Mouse (Mus musculus) limb, embryonic 11.5 days (tissue): Measurements from ENCODE around the gene Spata21. TPM values are rescaled to one million over a fixed set of nuclear protein-coding genes. Genes with fewer than 3 reads are reported as not detected.

Source experiments
- ATAC-seq: fragments of 200-750 bp; cut with Nextera tagmentation; 2 replicates; pipeline ENCODE4 v1.8.0; 2017; ENCODE audit warnings: low read depth; ENCODE audit not compliant: insufficient number of reproducible peaks, low FRiP score, low TSS enrichment
- DNase-seq: peaks from one replicate; pipeline ENCODE4 v3.0.0-alpha.2; 2015; ENCODE audit warnings: low spot score
- H3K27ac ChIP-seq: fragments of 300-500 bp; sonication (generic); replicated peaks from 2 replicates; pipeline ENCODE4 v1.5.1; 2014; ENCODE audit warnings: low read depth, mild to moderate bottlenecking, low read length
- H3K27me3 ChIP-seq: fragments of 300-500 bp; sonication (generic); 2 replicates; pipeline ENCODE4 v1.6.1; 2014; ENCODE audit warnings: mild to moderate bottlenecking, low read length, mixed read lengths; ENCODE audit not compliant: control insufficient read depth, insufficient read depth
- H3K36me3 ChIP-seq: fragments of 300-500 bp; sonication (generic); 2 replicates; pipeline ENCODE4 v1.6.1; 2014; ENCODE audit warnings: mild to moderate bottlenecking, low read length, moderate library complexity, mixed read lengths; ENCODE audit not compliant: control insufficient read depth, insufficient read depth
- H3K4me1 ChIP-seq: fragments of 300-500 bp; sonication (generic); 2 replicates; pipeline ENCODE4 v1.6.1; 2014; ENCODE audit warnings: low read length, mixed read lengths; ENCODE audit not compliant: control insufficient read depth, insufficient read depth
- H3K4me2 ChIP-seq: fragments of 300-500 bp; sonication (generic); 2 replicates; pipeline ENCODE4 v1.6.1; 2014; ENCODE audit warnings: low read depth, mild to moderate bottlenecking, moderate library complexity; ENCODE audit not compliant: severe bottlenecking
- H3K4me3 ChIP-seq: fragments of 300-500 bp; sonication (generic); 2 replicates; pipeline ENCODE4 v1.5.1; 2014; ENCODE audit warnings: low read depth, low read length
- H3K9ac ChIP-seq: fragments of 300-500 bp; sonication (generic); 2 replicates; pipeline ENCODE4 v1.6.1; 2014; ENCODE audit warnings: mild to moderate bottlenecking, low read length
- H3K9me3 ChIP-seq: fragments of 300-500 bp; sonication (generic); 2 replicates; pipeline ENCODE4 v1.6.1; 2016; ENCODE audit warnings: low read length; ENCODE audit not compliant: control insufficient read depth
- WGBS: fragments of 180-500 bp; shearing (Covaris S2); extraction: QIAGEN DNeasy Blood & Tissue Kit; methylation state at CpG from one replicate; pipeline ENCODE4 v1.1.7; 2014; 5-methylcytosine and 5-hydroxymethylcytosine counted together
- polyA plus RNA-seq: library from polyadenylated mRNA; unstranded; fragments of >200 nt; fragmentation: Nextera tagmentation; extraction: Ambion mirVana; gene quantifications from 2 replicates; pipeline ENCODE4 v1.2.1, GENCODE M21; 2014

The Spata21 gene
- polyA plus RNA-seq = 0.32 TPM in 1 of 2 replicates, not detected in the other

DNA sequence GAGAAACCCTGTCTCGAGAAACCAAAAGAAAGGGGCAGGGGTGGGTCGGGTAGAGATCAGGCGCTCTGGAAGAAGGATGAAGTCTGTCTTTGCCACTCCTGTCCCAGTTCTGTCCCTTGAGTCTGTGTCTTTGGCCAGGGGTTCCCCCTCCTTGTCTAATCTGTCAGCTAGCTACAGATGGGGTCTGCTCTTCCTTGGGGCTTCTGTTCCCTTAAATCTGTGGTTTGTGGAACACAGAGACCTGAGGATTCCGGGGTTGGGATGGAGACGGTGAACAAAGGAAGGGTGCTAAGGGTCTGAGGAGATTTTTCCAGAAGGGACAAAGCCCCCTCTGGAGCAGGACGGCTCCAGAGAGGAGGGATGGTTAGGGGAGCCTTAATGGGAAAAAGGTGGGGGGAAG, at the start of gene Spata21:
Gene Spata21, plus strand, starts transcription at position 301 of the 400 bp plus-strand sequence.
- H3K4me2 ChIP-seq = no peak within 1 kb of the TSS

DNA sequence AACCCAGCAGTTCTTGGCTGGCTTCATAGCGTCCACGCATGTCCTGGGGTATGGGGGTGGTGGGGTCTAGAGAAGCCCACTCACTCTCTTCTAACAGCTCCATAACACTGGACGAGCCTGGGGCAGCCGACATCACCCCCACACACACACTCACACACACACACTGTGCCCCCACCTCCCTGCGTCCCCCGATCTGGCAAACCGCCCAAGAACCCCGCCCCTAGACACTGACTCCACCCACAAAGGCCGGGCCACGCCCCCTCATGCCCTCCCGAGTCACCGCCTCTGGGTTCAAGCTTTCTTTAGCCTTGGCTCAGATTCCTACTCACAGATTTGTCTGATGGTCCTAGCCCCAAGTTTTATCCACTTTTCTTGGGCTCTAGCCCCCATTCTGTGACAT, 47.0 kb upstream of the Spata21 start:
- Histone ChIP-seq H3K36me3 (peaks cover 14% of the 10 kb centered on the region; the same call in 1 of the 2 replicates), H3K9ac (no peak overlapping the region), H3K4me1 (no peaks in the 10 kb centered on the region), H3K27me3 (no peaks in the 10 kb centered on the region), H3K4me2 (no peak overlapping the region), H3K27ac (no peak overlapping the region), H3K4me3 (no peak overlapping the region), H3K9me3 (no peaks in the 10 kb centered on the region)
- 50% methylated on average over 12 of the region's 12 CpGs for WGBS
- DNase-seq (no peak), ATAC-seq (no peak)

More for the DNA sequence above, at the start of gene Spata21:
- no peak within 1 kb of the TSS for H3K9ac ChIP-seq
- no peak within 1 kb of the TSS for H3K4me3 ChIP-seq
- ATAC-seq = no peak
- no peaks in the 10 kb centered on the region for H3K4me1 ChIP-seq
- H3K27me3 ChIP-seq = no peaks in the 10 kb centered on the region
- WGBS = 80% methylated on average over 6 of the region's 6 CpGs
- H3K27ac ChIP-seq = no peak within 1 kb of the TSS
- H3K36me3 ChIP-seq = no peaks in the 10 kb centered on the region
- no peak for DNase-seq
- H3K9me3 ChIP-seq = no peaks in the 10 kb centered on the region; the same call in 1 of the 2 replicates

- DNase-seq (peak; percentile 83), ATAC-seq (no peak)
- Histone ChIP-seq H3K9me3 (no peaks in the 10 kb centered on the region), H3K27me3 (no peaks in the 10 kb centered on the region), H3K4me2 (no peak overlapping the region), H3K27ac (no peak overlapping the region), H3K36me3 (peaks cover 12% of the 10 kb centered on the region; the same call in 1 of the 2 replicates), H3K4me1 (no peaks in the 10 kb centered on the region), H3K4me3 (no peak overlapping the region), H3K9ac (no peak overlapping the region)
- 25% methylated on average over 8 of the region's 8 CpGs for WGBS
Observed at GRCm38 (mm10) chr4:141044816-141045215, 43.3 kb upstream of the Spata21 start.

GRCm38 (mm10) chr4:141048810-141049475, 39.2 kb upstream of the Spata21 start:
- Histone ChIP-seq H3K36me3 (peaks cover 6% of the 10 kb centered on the region; the same call in 1 of the 2 replicates), H3K27ac (no peak overlapping the region), H3K27me3 (no peaks in the 10 kb centered on the region), H3K4me2 (no peak overlapping the region), H3K4me1 (peaks cover 8% of the 10 kb centered on the region; the same call in 1 of the 2 replicates), H3K4me3 (no peak overlapping the region), H3K9me3 (no peaks in the 10 kb centered on the region), H3K9ac (no peak overlapping the region)
- no peak for ATAC-seq
- 90% methylated on average over 17 of the region's 17 CpGs for WGBS
- DNase-seq = no peak

GRCm38 (mm10) chr4:141049476-141049835, 38.7 kb upstream of the Spata21 start:
- no peak for ATAC-seq

GRCm38 (mm10) chr4:141052442-141052841, 35.7 kb upstream of the Spata21 start:
- Histone ChIP-seq H3K9ac (no peak overlapping the region), H3K9me3 (no peaks in the 10 kb centered on the region), H3K4me1 (peaks cover 8% of the 10 kb centered on the region; the same call in 1 of the 2 replicates), H3K4me3 (no peak overlapping the region), H3K36me3 (peaks cover 3% of the 10 kb centered on the region; the same call in 1 of the 2 replicates), H3K4me2 (no peak overlapping the region), H3K27ac (no peak overlapping the region), H3K27me3 (no peaks in the 10 kb centered on the region)
- no peak for ATAC-seq
- no peak for DNase-seq
- 92% methylated on average over 12 of the region's 12 CpGs for WGBS

More at GRCm38 (mm10) chr4:141049476-141049835, 38.7 kb upstream of the Spata21 start:
- H3K4me1 ChIP-seq = peaks cover 8% of the 10 kb centered on the region; the same call in 1 of the 2 replicates
- no peaks in the 10 kb centered on the region for H3K27me3 ChIP-seq
- H3K9ac ChIP-seq = no peak overlapping the region
- H3K36me3 ChIP-seq = peaks cover 6% of the 10 kb centered on the region; the same call in 1 of the 2 replicates
- DNase-seq = peak; percentile 34
- no peak overlapping the region for H3K4me2 ChIP-seq
- no peak overlapping the region for H3K27ac ChIP-seq
- H3K4me3 ChIP-seq = no peak overlapping the region
- H3K9me3 ChIP-seq = no peaks in the 10 kb centered on the region
- WGBS = 48% methylated on average over 4 of the region's 4 CpGs

- H3K4me1 ChIP-seq = peaks cover 8% of the 10 kb centered on the region; the same call in 1 of the 2 replicates
- peaks cover 3% of the 10 kb centered on the region; the same call in 1 of the 2 replicates for H3K36me3 ChIP-seq
- no peak for ATAC-seq
- no peaks in the 10 kb centered on the region for H3K27me3 ChIP-seq
- H3K9me3 ChIP-seq = no peaks in the 10 kb centered on the region
- H3K9ac ChIP-seq = peak overlapping the region; percentile 30; the same call in 1 of the 2 replicates
- no peak for DNase-seq
- H3K27ac ChIP-seq = 0 out of 2 replicates have a peak overlapping the region, but pooled peaks have one; percentile 30
- no peak overlapping the region for H3K4me2 ChIP-seq
- WGBS = 59% methylated on average over 8 of the region's 8 CpGs
- no peak overlapping the region for H3K4me3 ChIP-seq
Observed at GRCm38 (mm10) chr4:141053138-141053537, 35.0 kb upstream of the Spata21 start.

DNA sequence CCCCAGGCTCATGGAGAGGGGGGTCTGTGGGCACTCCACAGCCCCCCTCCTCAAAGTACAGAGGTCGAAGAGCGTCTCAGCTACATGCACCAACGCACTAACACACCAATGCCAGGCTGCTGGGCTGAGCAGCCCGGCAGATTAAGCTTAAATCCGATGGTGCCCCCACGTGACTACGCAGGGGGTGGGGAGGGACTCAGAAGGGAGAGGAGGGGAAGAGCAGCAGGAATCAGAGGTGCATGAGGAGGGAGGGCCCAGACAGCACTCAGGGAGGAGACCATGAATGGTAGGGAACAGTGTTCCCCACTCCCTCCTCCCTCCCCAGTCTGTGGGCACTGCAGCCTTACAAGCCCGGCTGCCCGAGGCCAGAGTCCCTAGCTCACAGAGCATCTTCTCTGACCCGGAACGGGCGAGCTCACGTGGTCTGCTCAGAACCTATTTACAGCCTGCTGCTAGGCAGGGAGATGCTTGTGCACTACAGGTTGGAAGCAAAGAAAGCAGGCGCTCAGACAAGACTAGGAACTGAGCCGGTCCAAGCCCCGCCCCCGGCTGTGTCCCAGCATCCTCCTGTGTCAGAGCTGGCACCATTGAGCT, 34.5 kb upstream of the Spata21 start:
- ATAC-seq (no peak), DNase-seq (no peak)
- H3K4me3 ChIP-seq = no peak overlapping the region
- H3K27ac ChIP-seq = 0 out of 2 replicates have a peak overlapping the region, but pooled peaks have one; percentile 30
- peak overlapping the region; percentile 34 for H3K9ac ChIP-seq
- peaks cover 8% of the 10 kb centered on the region; the same call in 1 of the 2 replicates for H3K4me1 ChIP-seq
- H3K27me3 ChIP-seq = no peaks in the 10 kb centered on the region
- peaks cover 3% of the 10 kb centered on the region; the same call in 1 of the 2 replicates for H3K36me3 ChIP-seq
- H3K4me2 ChIP-seq = no peak overlapping the region
- 40% methylated on average over 17 of the region's 17 CpGs for WGBS
- no peaks in the 10 kb centered on the region for H3K9me3 ChIP-seq
